Mouse (Mus musculus) gonadal fat pad, adult 2 months (tissue): ENCODE data around the gene Mindy4b-ps. TPM values are rescaled to one million over a fixed set of nuclear protein-coding genes. Genes with fewer than 3 reads are reported as not detected.
"Not testable (repeated sequence)": the region's sequence is repeated elsewhere in the genome, so short reads cannot be mapped to it uniquely, and the experiment has no call there.

Experiments
- DNase-seq: peaks from one replicate; pipeline ENCODE4 v3.0.0-alpha.2; 2012; ENCODE audit warnings: low read depth
- polyA plus RNA-seq: library from polyadenylated mRNA; depleted of rRNA; stranded (reverse); fragments of >200 nt; gene quantifications from 2 replicates; pipeline ENCODE4 v1.2.3, GENCODE M21; 2012; rRNA removed

Gene Mindy4b-ps
- not detected in 2 replicates for polyA plus RNA-seq

DNA sequence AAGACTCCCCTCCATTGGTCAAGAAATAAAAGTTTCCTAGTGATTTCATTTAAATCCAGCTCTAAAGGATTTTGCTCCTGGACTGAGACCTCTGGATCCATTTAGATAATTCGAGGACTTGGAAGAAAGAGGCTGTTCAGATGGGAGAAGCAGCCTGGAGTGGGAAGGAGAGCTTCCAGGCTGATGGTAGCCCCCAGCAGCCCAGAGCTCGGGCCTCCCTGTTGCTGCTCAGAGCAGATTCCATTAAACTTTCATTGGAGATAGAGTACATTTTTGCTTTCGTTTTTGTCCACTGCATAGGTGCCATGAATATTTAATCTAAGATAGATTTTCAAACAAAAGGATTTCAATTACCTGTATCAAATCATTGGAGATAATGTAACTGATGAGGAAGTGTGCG, at the start of gene Mindy4b-ps:
TSS of gene Mindy4b-ps (minus strand) at position 101 of the 400 bp plus-strand sequence.
- DNase-seq = no peak

DNA sequence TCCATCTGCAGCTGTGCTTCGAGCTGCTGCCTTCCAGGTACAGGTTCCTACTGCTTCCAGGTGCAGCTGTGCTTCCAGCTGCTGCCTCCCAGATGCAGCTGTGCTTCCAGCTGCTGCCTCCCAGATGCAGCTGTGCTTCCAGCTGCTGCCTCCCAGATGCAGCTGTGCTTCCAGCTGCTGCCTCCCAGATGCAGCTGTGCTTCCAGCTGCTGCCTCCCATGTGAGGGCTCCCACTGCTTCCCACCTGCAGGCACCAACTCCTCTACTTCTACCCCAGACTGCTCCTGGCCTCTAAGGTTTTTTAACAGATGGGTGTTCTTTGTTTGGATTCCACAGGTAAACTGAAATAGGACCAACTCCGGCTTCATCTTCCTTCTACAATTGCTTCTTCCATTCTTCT, 49.8 kb upstream of the Mindy4b-ps start:
- DNase-seq = not testable (repeated sequence)

DNA sequence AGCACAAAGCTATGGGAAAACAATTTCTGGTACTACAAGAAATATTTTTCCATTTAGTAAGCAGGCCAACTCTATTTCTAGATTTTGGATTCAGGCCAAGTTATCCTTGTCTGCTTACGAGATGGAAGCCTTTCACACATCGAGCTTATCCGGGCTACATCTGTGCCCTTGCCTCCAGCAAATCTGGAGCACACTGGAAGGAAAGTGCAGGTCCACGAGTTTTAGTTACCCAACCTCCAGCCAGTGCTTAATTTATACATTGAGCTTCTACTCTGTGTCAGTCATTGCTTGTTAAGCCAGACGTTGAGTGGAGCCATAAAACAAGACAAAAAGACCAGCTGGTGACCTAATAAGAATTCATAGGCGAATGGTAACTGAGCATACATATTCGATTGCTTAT, 43.6 kb upstream of the Mindy4b-ps start:
- DNase-seq = no peak

DNA sequence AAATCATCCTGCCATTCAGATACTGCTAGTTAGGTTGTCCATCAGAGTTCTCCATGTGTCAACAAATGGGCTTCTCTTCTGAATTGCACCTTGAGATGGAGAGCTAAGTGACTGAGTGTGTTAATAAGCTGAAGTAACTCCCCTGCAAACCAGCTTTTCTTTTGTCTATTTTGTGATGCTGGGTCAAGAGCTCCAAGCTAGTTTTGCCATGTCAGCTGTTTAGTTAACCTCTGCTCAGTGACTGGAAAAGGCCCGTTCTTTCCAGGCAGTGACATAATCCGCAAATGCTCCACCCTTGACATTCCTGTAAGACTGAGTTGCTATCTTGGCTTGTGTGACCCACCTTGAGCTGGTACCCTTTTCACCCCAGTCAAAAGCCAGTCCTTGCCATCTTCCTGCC, 40.9 kb upstream of the Mindy4b-ps start:
- no peak for DNase-seq

DNA sequence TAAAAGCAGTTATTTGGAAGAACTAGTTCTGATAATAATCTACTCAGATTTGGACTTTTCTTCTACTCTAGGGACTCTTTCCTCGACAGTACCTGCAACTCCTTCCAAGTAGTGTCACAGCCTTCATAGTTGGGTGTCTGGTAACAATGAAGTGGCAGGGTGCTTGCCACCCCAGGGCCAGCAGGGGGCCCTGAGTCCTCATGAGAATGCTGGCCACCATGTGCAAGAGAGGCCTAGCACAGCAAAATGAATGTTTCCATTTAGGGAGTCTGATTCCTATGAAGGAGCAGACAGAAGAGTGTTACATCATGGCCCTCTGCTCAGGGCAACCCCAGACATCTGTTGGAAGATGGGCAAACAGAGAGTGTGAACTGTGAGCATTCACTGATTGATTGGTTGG, 21.3 kb upstream of the Mindy4b-ps start:
- peak; percentile 1 for DNase-seq

DNA sequence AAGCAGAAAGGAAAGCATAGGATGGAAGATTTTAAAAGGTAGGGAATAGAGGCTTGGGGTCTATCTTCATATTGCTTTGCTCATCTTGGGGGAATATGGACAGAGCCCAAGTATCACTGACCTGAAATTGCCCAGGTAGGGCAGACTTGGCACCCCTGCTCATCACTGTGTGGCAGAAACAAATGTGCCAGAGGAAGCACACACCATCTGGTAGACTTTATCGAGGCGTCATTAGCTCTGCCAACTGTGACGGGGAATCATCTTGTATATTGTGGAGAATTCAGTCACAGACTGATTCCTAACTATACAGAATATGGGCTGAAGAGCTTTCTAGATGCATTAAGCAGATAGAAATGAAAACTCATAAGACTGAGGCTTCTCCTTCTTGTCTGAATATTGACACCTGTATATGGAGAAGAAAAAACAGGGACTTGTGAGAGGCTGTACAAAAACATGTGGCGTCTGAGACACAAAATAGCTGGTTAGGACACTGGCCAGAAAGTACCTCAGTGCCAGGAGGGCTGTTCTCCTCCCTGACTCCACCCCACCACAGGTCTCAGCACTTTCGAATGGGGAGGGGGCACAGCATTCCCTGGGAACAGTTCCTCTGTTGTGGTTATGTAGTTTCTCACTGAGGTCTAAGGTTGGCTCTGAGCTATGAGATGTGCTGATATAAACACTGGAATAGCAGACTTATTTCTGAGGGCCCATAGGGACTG, 11.5 kb upstream of the Mindy4b-ps start:
- no peak for DNase-seq

DNA sequence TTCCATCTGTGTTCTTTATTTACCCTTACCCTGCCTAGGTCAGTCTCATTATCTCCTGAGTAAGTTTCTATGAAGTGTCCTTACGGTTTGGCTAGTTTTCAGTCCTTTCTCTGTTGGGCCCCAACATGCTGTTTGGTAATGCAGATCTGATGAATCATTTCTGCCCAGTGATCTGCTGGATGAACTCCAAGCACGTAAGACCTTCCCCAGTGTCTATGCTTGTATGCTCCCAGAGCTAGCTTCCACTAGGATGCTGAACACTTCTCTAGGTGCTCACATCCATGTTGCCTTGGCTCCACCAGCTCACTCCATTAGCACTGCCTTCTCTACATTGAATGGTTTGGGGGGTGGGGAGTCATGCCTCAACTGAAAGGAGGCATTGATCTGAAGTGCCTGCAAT, 10.8 kb upstream of the Mindy4b-ps start:
- no peak for DNase-seq

DNA sequence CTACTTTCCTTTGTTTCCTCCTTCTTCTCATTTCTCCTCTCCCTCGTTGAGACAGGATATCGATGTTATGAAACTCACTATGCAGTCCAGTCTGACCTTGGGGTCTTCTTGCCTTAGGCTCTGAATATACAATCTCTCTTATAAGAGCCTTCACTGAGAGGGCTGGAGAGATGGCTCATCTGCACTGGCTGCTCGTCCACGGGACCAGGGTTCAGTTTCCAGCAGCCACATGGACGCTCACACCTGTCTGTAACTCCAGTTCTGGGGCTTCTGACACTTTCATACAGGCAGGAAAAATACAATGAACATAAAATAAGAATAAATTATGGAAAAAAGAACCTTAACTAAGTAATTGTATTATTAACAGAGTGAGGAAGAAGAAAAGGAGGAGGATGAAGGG, 9.5 kb upstream of the Mindy4b-ps start:
- DNase-seq = no peak

DNA sequence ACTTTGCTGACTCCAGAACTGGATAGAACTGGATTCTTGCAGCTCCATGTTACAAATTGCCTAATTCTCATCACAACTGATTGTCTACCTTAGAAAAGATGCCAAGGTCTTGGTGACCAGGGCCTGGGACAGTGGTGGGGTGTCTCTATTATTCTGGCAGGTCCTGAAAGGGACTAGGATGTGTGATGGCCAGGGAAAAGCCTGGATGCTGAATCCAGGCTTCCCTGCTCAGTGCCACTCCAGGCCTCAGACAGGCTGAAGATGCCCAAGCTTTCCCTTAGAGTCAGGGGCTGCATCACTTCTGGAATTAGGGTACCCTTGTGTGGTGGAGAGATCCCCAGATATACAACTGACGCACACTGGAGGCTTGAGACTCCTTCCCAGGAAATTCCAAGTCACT, 7.8 kb upstream of the Mindy4b-ps start:
- no peak for DNase-seq

DNA sequence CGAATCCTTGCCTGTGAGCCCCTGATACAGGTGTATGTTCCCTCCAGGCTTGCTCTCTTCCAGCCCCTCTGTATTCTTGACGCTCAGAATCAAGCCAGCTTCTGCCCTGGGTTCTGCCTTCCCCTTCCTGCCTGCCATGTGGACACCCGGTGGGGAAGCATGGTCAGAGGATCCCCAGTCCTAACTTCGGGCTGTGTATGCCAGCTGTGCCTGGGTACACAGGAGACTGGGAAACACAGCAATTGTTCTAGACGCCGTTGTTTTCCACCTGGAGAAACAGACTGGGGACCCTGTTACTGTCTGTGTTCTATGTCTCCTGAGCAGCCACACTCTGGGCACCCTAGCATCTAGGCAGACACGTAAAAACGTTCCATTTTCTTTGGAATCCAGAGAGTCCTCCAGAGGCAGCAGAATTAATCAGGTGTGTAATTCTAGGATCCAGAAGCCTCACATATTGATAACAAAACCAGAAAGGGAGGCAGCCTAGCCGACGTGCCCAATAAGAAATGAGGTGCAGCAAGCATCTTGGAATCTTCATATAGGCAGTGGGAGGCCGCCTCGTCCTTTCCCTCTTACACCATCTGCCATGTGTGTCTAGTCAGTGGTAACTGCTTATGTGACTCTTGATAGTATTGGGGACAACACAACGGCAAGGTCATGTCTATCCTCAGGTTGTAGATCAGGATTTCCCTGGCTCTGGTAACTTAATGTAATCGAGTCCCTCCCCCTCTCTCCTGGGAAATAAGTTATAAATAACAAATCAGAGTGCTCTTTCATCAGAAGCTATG, 6.4 kb upstream of the Mindy4b-ps start:
- DNase-seq = no peak

DNA sequence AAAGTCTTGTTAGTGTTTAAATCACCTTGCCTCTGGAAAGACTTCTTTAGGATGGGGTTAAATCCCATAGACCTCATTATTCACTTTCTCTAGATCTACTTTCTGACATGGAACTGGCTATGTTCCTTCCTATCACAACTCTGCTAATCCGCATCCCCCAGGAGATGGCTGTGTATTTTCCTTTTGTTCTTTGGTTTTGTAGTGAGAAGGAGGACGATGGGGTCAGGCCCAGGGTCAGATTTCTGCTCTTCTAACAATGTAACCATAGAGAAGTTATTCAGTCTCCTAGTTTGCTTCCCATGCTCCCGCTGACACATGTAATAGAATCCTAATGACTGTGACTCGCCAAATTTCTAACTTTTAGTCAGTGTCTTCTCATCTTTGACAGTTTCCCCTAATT, 4.2 kb upstream of the Mindy4b-ps start:
- DNase-seq = no peak

DNA sequence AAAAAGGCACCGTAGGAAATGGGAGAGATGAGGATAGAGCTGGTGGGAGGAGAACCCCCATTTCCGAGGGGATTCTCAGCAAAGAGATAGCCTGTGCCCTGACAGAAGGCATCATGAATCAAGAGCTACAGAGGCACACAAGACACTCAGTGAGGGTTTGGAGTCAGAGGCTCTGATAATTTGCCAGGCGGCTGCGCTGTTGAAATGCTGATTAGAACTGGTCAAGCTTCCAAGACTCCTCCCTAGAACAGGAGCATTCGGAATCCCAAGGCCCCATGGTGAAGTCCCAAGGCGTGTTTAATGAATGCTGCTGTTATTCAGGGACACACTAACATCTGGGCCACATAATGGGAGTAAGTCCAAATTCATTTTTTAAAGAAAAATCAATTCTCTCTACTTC, 4.8 kb downstream of the Mindy4b-ps start:
- DNase-seq = no peak

DNA sequence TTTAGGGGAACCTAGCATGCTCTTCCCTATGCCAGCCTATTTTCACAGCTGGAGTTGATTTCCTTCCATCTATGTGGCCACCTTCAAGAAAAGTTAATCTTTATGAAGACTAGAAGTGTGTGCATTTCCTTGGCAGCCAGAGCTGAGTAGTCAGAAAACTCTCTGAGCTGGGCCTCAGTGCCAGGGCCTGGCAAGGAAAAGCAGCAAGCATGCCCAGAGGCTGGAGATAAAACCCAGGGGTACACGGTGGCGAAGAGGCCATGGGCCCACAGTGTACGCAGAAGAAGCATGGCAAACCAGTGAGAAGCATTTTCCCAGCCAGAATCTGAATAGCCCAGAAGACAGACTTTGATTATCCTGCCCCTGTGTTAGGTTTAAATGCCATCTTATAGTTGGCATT, 7.9 kb downstream of the Mindy4b-ps start:
- DNase-seq = no peak

DNA sequence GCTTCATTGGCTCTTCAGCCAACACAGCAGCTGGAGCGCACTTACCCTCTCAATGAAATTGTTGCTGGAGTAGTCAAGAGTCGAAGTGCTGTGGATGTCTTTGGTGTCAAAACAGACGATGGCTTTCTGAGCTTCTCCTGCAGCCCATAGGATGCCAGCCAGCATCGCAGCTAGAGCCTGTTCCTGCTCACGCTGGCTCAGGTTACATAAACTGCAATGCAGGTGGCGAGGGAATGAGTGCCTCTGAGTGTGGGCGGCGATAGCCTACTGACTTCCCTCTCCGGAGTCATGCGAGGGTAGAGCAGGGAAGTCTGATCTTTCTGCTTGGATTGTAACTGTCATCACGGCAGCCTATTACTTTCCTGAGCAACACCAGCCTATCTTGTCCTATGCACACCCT, 11.8 kb downstream of the Mindy4b-ps start:
- no peak for DNase-seq

DNA sequence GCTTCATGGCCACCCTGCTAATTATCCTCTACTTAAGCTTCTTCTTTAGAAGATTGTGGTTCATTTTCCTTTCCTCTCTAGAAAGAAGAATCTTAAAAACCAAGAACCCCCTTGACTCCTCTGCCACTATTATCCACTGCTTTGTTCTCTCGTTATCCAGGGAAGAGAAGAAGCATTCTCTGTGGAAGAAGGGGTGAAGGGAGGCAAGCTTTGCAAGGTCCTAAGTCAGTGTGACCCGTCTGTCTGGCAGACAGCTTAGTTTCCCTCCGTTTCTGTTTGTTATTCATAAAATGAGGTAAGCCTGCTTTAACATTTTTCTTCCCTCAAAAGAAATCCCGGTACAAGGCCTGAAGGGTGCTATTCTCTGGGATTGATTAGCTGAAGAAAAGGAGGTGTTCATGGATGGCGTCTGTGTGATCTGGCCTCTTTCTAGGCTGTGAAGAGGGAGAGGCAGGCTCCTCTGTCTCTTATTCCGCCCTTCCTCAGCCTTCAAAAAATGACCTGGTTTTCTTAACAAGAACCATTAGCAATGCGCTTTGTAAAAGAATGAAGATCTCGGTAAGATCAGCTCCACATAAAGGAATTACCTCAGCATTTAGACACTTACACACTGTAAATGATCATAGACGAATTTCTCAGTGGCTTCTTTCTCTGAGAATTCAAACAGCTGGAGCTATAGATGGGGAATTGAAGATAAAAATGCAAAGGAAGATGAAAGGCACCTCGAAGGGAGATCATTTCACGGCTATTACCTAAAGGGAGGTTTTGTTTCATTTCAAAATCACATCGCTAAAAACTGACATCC, 12.8 kb downstream of the Mindy4b-ps start:
- DNase-seq = no peak

DNA sequence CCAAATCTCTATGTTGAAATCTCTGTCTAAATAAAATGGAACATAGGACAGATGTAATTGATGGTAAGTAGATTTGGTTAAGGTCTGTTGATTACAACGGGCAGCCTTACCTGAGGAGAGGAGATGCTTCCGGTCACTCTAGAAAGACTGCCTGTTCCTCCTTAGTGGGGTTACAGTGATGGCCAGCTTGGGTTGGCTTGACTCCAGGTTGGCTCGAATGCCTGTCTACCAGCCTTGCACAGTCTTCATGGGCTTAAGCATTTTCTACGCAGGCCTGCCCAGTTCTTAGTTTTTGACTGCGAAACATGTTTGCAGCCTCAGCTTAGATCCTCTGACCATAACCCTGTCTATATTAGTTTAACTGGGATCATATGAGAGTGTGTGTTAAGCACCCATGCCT, 13.5 kb downstream of the Mindy4b-ps start:
- no peak for DNase-seq

DNA sequence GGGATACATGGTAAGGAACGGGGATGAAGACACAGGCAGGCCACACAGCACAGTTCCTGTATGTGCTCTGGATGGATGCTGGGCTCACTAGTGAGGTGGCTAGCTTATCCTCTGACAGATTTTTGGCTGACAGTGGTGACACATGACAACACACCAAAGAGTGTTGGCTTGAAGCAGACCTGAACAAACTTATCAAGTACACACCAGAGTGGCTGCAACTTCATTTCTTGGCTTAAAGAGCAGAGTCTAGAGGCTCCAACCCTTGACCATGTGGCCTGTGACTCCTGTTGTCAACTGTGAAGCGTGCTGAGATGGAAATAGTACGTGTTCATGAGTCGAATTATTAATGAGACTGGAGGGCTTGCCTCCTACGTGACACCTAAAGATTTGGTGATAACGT, 17.4 kb downstream of the Mindy4b-ps start:
- no peak for DNase-seq

DNA sequence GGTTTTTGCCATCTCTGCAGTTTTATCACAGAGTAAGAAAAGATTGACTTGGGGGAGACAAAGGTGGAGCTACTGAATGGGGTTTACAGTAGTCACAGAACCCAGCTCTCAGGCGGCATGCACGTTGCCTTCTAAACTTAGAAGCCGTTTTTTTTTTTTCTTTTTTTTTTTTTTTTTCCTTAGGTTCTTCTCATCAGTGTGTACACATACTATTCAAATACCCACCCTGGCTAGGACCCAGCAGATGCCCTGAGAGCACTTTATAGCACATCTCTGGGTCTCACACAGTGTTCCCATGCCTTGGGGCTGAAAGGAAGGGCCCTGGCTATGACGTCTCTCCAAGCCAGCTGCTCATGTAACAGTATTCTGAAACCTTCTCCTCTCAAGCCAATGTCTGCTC, 23.4 kb downstream of the Mindy4b-ps start:
- no peak for DNase-seq

DNA sequence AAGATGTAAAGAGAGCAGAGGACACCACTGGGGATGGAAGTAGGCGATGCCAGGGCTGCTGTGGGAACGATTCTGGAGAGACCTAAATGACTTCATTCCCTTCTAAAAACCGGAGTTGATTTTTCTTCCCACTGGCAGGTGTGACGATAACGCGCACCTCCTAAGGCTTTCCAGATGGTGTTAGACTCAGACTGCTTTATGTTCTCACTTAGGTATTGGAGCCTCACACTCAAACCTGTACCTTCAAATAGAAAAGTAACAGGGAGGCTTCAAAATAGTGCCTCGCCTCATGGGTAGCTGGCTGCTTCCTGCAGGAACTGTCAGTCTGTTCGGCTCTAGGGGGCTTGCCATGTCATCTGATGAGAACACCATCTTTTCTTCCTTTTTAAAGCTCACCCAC, 23.9 kb downstream of the Mindy4b-ps start:
- no peak for DNase-seq

DNA sequence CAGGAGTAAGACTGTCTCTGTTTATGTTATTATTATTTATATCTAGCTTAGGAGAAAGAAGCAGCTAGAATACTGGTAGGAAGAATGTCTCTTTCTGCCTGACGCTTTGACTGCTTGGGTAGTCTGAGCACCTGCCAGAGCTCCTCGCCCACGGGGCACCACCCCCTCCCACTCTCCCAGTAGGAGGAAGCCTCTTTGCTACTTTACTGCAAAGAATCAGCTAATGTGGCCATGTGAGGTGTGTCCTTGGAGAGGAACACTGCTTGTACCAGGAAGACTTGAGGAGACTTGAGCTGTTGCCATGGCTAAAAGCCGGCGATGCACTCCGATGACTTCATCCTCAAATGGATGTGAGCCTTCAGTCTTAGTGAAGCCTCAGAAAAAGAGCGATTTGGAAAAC, 32.6 kb downstream of the Mindy4b-ps start:
- DNase-seq = no peak

DNA sequence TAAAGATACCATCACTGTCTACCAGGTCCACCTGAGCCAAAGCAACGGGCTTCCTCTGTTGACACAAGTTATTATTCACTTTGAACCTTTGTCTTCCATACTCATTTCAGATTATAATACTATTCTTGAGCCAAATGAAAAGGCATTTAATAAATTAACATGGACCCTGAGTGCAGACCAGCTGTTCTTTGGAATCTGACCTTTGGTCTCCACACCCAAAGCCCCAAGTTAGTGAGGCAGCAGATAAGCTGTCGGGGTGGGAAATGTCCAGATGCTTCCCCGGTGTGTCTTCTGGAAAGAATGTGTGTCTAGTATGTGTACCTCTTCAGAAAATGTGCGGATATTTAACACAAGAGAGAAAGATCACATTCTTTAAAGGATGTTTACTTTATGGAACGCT, 33.1 kb downstream of the Mindy4b-ps start:
- DNase-seq = no peak

DNA sequence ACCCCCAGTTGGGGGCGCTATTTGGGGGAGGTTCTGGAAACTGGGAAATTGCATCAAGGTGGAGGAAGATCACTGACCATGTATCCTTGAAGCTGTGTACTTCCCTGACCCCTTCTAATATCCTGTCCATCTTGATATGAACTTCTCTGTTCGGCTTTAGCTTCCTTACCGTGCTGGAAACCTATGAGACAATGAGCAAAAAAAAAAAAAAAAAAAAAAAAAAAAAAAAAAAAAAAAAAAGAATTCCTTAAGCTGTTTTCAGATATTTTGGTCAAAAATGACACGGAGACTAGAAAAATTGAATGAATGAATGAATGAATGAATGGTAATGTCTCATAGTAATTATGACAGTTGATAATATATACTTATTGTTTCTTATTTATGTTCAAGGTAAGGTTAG, 35.6 kb downstream of the Mindy4b-ps start:
- no peak for DNase-seq

DNA sequence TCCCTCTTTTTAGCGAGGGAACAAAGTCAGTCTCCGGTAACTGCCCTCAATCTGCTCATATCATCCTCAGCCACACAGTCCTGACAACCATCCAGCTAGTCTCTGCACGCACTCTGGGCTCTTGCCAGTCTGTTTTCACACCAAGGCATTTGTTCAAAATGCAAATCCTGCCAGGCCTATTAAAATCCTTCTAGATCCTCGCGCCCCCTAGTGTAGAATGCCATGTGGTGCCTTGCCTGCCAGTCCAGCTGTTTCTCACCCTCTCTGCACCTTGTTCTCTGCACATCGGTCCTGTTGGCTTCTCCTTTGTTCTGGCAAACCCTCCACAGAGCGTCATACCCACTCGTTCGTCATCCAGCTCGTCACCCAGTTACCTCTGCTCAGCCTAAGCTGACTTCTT, 36.2 kb downstream of the Mindy4b-ps start:
- DNase-seq = no peak
